Mouse (Mus musculus) urinary bladder, postnatal 25 days (tissue): ENCODE measurements around the gene Krtap28-13.

Experiments used
- DNase-seq: peaks from one replicate; pipeline ENCODE4 v3.0.0; 2022; ENCODE audit warnings: low spot score

Krtap28-13 gene

GRCm38 (mm10) chr1:83060643-83061042 is at the start of gene Krtap28-13:
Krtap28-13 (plus strand) TSS chr1:83060930.
- DNase-seq: no peak

GRCm38 (mm10) chr1:83014477-83014876 is 46.3 kb upstream of the Krtap28-13 start:
- no peak for DNase-seq

GRCm38 (mm10) chr1:83015329-83015879 is 45.3 kb upstream of the Krtap28-13 start:
- DNase-seq: no peak

- DNase-seq: no peak
Observed at GRCm38 (mm10) chr1:83016556-83016955, 44.2 kb upstream of the Krtap28-13 start.

- DNase-seq: no peak
Observed at GRCm38 (mm10) chr1:83031950-83032349, 28.8 kb upstream of the Krtap28-13 start.

GRCm38 (mm10) chr1:83032508-83032907 is 28.2 kb upstream of the Krtap28-13 start:
- no peak for DNase-seq

- no peak for DNase-seq
Observed at GRCm38 (mm10) chr1:83034509-83034908, 26.2 kb upstream of the Krtap28-13 start.

- no peak for DNase-seq
Observed at GRCm38 (mm10) chr1:83036892-83037667, 23.6 kb upstream of the Krtap28-13 start.

- peak; percentile 18 for DNase-seq
Observed at GRCm38 (mm10) chr1:83038109-83038672, 22.5 kb upstream of the Krtap28-13 start, which contains the start of gene Slc19a3. Slc19a3 (minus strand) TSS chr1:83038448.

- no peak for DNase-seq
Observed at GRCm38 (mm10) chr1:83039080-83039479, 21.6 kb upstream of the Krtap28-13 start.

- DNase-seq: no peak
Observed at GRCm38 (mm10) chr1:83042380-83042779, 18.4 kb upstream of the Krtap28-13 start, which contains the start of gene Krtap28-10. Krtap28-10 (minus strand) TSS chr1:83042480.

- DNase-seq: no peak
Observed at GRCm38 (mm10) chr1:83044882-83045427, 15.8 kb upstream of the Krtap28-13 start, which contains the start of gene Gm47969. Gm47969 (plus strand) TSS chr1:83044932.

- no peak for DNase-seq
Observed at GRCm38 (mm10) chr1:83058481-83058880, 2.2 kb upstream of the Krtap28-13 start.

GRCm38 (mm10) chr1:83059278-83059677 is 1.5 kb upstream of the Krtap28-13 start, which contains the start of gene A030005K14Rik:
A030005K14Rik (minus strand) TSS chr1:83059378.
- DNase-seq: no peak

GRCm38 (mm10) chr1:83064851-83065250 is 4.1 kb downstream of the Krtap28-13 start:
- peak; percentile 15 for DNase-seq

GRCm38 (mm10) chr1:83066577-83066976 is 5.8 kb downstream of the Krtap28-13 start:
- DNase-seq: no peak

GRCm38 (mm10) chr1:83067205-83067604 is 6.5 kb downstream of the Krtap28-13 start:
- DNase-seq: no peak

- DNase-seq: no peak
Observed at GRCm38 (mm10) chr1:83075526-83076189, 14.9 kb downstream of the Krtap28-13 start.

GRCm38 (mm10) chr1:83076190-83076917 is 15.6 kb downstream of the Krtap28-13 start:
- no peak for DNase-seq

- no peak for DNase-seq
Observed at GRCm38 (mm10) chr1:83077016-83077415, 16.3 kb downstream of the Krtap28-13 start.

- DNase-seq: no peak
Observed at GRCm38 (mm10) chr1:83084790-83085189, 24.1 kb downstream of the Krtap28-13 start.
